Mouse (Mus musculus) kidney, adult 2 months (tissue): ENCODE data around the gene Tmem196.

ENCODE experiments used
- CTCF ChIP-seq: fragments of 200-500 bp; conservative IDR thresholded peaks from 2 replicates; pipeline ENCODE4 v1.5.1; 2011; ENCODE audit warnings: low read depth, mild to moderate bottlenecking, control low read depth, low read length, moderate library complexity, mixed read lengths; ENCODE audit not compliant: insufficient read depth, insufficient read length
- POLR2A ChIP-seq: fragments of 200-500 bp; IDR thresholded peaks from one replicate; pipeline ENCODE4 v1.6.1; 2011; ENCODE audit warnings: low read depth, low read length, control low read depth

GRCm38 (mm10) chr12:119970068-119970467 is 24.4 kb downstream of the Tmem196 start:
- no peak for TF ChIP-seq CTCF
- TF ChIP-seq POLR2A: no peak
